Mouse (Mus musculus) urinary bladder, adult 2 months (tissue): Measurements from ENCODE around the gene Cyp1a2. TPM values are rescaled to one million over a fixed set of nuclear protein-coding genes. Genes with fewer than 3 reads are reported as not detected.

Source experiments
- DNase-seq: peaks from one replicate; pipeline ENCODE4 v3.0.0; 2022; ENCODE audit warnings: low spot score
- polyA plus RNA-seq: library from polyadenylated mRNA; depleted of rRNA; stranded (reverse); fragments of >200 nt; gene quantifications from 2 replicates; pipeline ENCODE4 v1.2.3, GENCODE M21; 2012

Gene Cyp1a2
- polyA plus RNA-seq, 1 experiment: not detected

DNA sequence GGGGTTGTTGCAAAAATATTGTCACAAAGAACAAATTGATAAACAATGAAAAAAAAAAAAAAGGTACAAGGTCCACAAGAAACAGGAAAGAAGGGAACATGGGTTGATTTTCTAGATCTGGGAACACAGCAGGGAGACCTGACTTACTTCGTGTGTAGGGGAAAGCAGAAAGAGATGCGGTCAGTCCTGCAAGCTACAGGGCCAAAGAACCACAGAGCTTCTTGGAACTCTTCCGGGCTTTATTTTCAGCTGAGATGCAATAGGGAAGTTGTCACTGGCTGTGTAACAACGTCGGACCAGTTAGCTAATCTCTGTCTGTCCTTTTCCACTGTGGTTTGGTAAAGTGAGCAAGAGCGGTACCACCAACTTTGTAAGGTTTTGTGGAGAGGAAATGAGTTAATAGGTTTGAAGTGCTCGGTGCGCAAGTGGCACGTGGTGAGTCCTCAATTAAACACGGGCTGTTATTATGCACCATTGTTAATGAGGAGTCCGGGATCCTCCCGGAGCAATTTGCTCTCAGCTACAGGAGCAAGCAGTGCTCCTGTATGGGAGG is 36.9 kb downstream of the Cyp1a2 start:
- DNase-seq: no peak

GRCm38 (mm10) chr9:57644944-57645893 is 38.3 kb downstream of the Cyp1a2 start:
- peak; percentile 95 for DNase-seq

DNA sequence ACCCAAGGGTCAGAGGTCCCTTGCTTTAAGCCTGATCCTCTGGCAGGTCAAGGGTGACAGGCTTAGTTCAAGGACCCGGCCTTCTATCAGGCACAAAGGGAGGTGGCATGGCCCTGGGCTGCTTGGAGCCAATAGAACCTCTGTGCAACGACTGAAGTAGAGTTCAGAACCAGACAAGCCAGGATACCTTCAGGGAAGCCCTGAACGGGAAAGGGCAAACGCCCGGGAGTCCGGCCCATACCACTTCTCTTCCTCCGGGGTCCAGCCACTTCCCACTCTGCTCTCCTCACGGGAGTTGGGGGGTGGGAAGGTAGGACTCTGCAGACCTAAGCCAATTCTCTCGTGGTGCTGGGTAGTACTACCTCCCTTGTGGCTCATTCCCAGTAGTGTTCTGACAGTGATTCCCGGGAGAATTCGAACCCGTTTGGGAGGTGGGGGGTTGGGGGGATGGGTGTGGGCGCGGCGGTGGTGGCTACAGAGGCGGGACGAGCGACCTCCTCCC is 39.0 kb downstream of the Cyp1a2 start:
- DNase-seq: no peak

DNA sequence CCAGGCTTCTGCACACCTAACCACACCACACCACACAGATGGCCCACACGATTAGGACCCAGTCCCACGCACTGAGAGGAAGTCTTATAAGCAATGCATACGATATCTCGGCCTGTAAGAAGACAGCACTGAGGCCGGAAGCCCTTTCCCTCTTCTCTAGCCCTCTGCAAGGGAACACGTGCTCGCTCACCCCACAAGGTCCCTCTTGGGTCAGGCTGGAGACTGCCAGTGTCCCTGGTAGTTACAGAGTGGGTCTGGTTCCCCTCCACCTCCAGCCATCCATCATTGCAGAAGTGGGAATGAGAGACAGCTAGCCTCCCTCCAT is 39.7 kb downstream of the Cyp1a2 start:
- DNase-seq: no peak

DNA sequence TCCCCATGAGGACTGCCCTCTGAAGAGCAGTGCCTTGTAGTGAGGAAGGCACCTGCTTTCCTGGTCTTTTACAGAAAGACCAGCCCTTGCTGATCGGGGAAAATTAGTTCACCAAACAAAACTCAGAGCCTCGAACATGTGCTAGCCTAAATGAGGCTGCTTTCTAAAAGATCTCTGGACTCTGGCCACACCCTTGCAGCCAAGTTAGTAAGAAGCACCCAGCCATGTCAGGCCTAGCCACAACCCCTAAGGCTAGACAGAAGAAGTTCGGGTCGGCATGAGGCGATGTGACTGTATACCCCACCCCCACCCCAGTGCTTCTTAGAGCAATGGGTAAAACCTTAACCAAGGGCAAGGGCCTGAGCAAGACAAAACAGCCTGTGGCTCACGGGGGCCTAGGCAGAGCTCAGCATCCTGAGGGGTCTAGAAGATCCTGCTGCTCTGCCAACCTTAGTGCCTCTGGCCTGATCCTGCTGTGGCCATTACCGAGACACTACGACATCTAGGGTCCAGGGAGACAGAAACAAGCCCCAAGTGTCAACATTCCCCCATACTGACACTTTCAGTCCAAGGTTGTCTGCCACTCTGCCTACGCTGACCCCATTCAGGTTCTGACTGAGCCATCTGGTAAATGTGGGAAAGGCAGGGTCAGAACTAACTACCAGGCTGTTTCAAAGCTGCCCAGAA is 40.2 kb downstream of the Cyp1a2 start:
- DNase-seq: no peak

GRCm38 (mm10) chr9:57641775-57642550 is 41.5 kb downstream of the Cyp1a2 start:
- no peak for DNase-seq

DNA sequence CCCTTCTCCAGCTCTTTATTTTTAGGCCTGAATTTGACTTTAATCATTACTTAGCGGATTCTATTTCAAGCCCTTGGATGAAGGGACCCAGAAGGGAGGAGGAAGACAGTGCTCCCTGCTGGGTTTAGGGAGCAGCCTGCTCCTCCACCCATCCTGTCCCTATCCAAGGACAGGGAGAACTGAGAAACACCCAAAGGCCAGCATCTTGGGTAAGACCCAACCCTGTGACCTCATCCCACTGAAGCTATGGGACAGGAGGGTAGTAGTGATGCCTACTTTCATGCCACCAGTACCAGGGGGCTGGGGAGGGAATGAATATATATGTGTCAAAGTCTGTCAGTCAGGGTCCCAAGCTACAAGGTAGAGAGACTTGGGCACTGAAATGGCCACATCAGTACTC is 42.5 kb downstream of the Cyp1a2 start:
- no peak for DNase-seq

DNA sequence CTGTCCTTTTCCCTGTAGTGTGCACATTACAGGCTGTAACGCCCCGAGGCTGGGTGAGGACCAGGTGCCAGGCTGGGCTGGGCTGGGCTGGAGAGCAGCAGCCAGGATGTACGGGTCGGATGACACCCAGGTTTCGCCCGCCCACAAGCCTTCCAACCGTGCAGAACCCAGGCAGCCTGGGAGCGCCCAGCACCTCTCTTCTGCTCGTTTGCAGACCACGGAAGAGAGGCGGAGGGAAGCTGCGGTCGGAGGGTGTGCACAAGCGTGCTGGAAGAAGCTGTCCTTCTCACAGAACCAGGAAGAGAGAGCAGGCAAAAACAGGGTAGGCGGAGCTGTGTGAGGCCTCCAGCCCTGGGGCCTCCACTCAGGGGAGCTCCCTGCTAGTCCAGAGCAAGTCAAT is 43.1 kb downstream of the Cyp1a2 start:
- no peak for DNase-seq

GRCm38 (mm10) chr9:57639661-57640328 is 43.7 kb downstream of the Cyp1a2 start:
- no peak for DNase-seq

DNA sequence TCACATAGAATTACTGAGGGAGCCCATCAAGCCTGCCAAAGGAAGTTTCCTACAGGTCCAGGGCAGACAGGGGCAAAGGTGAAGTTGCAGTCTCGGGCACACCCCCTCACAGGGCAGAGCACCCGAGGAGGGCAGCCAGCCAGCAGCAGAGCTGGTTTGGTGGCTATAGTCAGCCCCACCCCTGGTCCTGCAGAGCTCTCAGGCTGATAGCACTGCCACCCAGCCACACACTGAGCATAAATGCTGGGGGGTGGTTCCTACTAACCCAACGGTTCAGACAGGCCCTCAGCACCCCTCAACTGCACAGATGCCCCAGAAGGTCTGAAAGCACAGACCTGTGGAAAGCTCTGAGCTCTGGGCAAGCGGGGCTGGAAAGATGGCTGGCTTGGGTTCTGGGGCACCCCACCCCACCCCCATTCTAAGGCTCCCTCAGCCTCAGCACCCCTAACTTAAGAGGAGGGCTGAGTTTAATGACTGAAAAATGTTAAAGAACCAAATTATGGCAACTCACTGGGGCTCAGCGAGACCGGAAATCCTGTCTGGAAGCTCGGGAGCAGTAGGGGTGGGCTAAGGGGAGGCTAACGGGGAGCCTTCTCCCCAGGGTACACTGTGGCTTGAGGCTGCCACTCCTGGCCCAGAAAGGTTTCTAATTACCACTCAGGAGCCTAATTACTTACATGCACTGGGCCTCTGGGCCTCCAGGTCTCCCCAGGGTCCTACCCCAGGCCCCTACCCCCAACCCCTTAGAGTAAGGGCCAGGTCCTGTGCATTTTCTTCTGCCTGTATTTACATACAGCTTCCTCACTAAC is 44.6 kb downstream of the Cyp1a2 start:
- peak; percentile 54 for DNase-seq

GRCm38 (mm10) chr9:57637741-57638322 is 45.7 kb downstream of the Cyp1a2 start:
- DNase-seq: no peak

- DNase-seq: no peak
These were observed 46.2 kb downstream of the Cyp1a2 start for GRCm38 (mm10) chr9:57637272-57637671.

DNA sequence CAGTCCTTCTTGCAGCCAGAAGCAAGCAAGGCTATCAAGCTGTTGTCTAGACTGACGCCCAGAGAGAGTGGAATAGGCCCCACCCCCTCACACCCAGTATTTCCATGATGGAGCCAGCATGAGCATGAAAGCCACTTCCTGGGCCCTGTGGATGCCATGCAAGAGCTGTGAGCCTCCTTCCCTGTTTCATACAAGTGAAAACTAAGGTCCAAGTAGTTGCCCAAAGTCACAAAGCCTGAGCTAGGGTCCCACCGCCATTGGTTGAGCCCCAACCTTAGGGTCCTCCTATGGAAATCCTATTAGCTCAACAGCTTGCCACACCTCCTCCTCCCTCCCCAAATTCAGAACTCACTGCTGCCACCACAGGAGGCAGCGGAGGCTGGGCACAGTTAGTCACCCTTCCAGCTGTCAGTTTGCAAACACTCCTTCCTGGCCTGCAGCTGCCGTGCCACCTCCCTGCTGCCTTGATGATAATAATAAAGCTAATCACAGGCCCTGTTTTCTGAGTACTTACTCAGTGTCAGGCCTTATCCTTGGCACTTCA is 50.0 kb downstream of the Cyp1a2 start:
- no peak for DNase-seq

GRCm38 (mm10) chr9:57629118-57629874 is 54.2 kb downstream of the Cyp1a2 start:
- peak; percentile 75 for DNase-seq

- DNase-seq: no peak
These were observed 54.8 kb downstream of the Cyp1a2 start for GRCm38 (mm10) chr9:57628717-57629116.

DNA sequence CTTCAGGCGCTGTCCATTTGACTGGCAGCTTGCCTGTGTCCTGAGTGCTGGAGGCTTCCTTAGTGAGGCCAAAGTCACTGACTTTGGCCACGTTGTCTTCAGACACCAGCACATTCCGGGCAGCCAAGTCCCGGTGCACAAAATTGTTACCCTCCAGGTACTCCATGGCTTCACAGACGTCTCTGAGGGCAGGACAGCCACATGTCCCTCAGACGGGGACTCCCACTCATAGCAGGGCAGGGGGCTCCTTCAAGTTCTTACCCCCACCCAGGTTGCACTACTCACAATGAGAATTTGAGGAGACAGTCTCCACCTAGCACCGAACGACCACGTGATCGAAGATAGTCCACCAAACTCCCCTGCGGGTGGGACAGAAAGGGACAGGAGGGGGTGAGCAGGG is 55.6 kb downstream of the Cyp1a2 start:
- no peak for DNase-seq

- no peak for DNase-seq
These were observed 56.3 kb downstream of the Cyp1a2 start for GRCm38 (mm10) chr9:57627191-57627590.
